Mouse (Mus musculus) embryonic facial prominence, embryonic 11.5 days (tissue): ENCODE measurements around the gene Smco3. TPM values are rescaled to one million over a fixed set of nuclear protein-coding genes. Genes with fewer than 3 reads are reported as not detected.
A peak's percentile ranks its signal among the peaks of the same experiment; 100 is the strongest.
"Not testable (repeated sequence)": the region's sequence is repeated elsewhere in the genome, so short reads cannot be mapped to it uniquely, and the experiment has no call there.

Source experiments
- ATAC-seq: fragments of 200-750 bp; cut with Nextera tagmentation; replicated peaks from 2 replicates; pipeline ENCODE4 v1.8.0; 2017; ENCODE audit warnings: low read depth; ENCODE audit not compliant: insufficient number of reproducible peaks, low FRiP score, low TSS enrichment
- DNase-seq: peaks from one replicate; pipeline ENCODE4 v3.0.0-alpha.2; 2015; ENCODE audit warnings: low spot score
- H3K27ac ChIP-seq: fragments of 300-500 bp; sonication (generic); replicated peaks from 2 replicates; pipeline ENCODE4 v1.5.1; 2014; ENCODE audit warnings: mild to moderate bottlenecking, low read depth, low read length, control low read depth
- H3K27me3 ChIP-seq: fragments of 300-500 bp; sonication (generic); 2 replicates; pipeline ENCODE4 v1.6.1; 2014; ENCODE audit warnings: mild to moderate bottlenecking, low read length, moderate library complexity, mixed read lengths; ENCODE audit not compliant: control insufficient read depth, insufficient read depth
- H3K36me3 ChIP-seq: fragments of 300-500 bp; sonication (generic); replicated peaks from 2 replicates; pipeline ENCODE4 v1.6.1; 2014; ENCODE audit warnings: low read depth, mild to moderate bottlenecking, low read length, moderate library complexity, mixed read lengths; ENCODE audit not compliant: control insufficient read depth, insufficient read depth
- H3K4me1 ChIP-seq: fragments of 300-500 bp; sonication (generic); 2 replicates; pipeline ENCODE4 v1.6.1; 2014; ENCODE audit warnings: low read length, mixed read lengths; ENCODE audit not compliant: control insufficient read depth, insufficient read depth
- H3K4me2 ChIP-seq: fragments of 300-500 bp; sonication (generic); 2 replicates; pipeline ENCODE4 v1.6.1; 2014; ENCODE audit warnings: low read depth, mild to moderate bottlenecking, control low read depth, low read length, moderate library complexity
- H3K4me3 ChIP-seq: fragments of 300-500 bp; sonication (generic); 2 replicates; pipeline ENCODE4 v1.5.1; 2014; ENCODE audit warnings: low read depth, low read length, control low read depth
- H3K9ac ChIP-seq: fragments of 300-500 bp; sonication (generic); replicated peaks from 2 replicates; pipeline ENCODE4 v1.6.1; 2014; ENCODE audit warnings: mild to moderate bottlenecking, control low read depth, low read length
- H3K9me3 ChIP-seq: fragments of 300-500 bp; sonication (generic); replicated peaks from 2 replicates; pipeline ENCODE4 v1.6.1; 2016; ENCODE audit warnings: mild to moderate bottlenecking, low read length, inconsistent platforms, mixed read lengths; ENCODE audit not compliant: control insufficient read depth
- WGBS: fragments of 180-500 bp; shearing (Covaris S2); extraction: QIAGEN DNeasy Blood & Tissue Kit; methylation state at CpG from one replicate; pipeline ENCODE4 v1.1.7; 2014; 5-methylcytosine and 5-hydroxymethylcytosine counted together
- polyA plus RNA-seq: library from polyadenylated mRNA; unstranded; fragments of >200 nt; fragmentation: Nextera tagmentation; extraction: Ambion mirVana; gene quantifications from 2 replicates; pipeline ENCODE4 v1.2.1, GENCODE M21; 2014

The Smco3 gene
- 0.74 and 1.2 TPM in 2 replicates for polyA plus RNA-seq

- no peak within 1 kb of the TSS for H3K27ac ChIP-seq
- DNase-seq (no peak), ATAC-seq (no peak)
- no peak within 1 kb of the TSS for H3K4me2 ChIP-seq
- no peaks in the 10 kb centered on the region for H3K27me3 ChIP-seq
- WGBS: 51% methylated on average over 4 of the region's 4 CpGs
- no peaks in the 10 kb centered on the region for H3K36me3 ChIP-seq
- no peaks in the 10 kb centered on the region for H3K9me3 ChIP-seq
- H3K9ac ChIP-seq: no peak within 1 kb of the TSS
- H3K4me3 ChIP-seq: no peak within 1 kb of the TSS
- no peaks in the 10 kb centered on the region for H3K4me1 ChIP-seq
Observed at GRCm38 (mm10) chr6:136835352-136835751, at the start of gene Smco3. Gene Smco3 (minus strand): TSS chr6:136835452.

GRCm38 (mm10) chr6:136884766-136885165 is 49.5 kb upstream of the Smco3 start:
- not testable (repeated sequence) for H3K36me3 ChIP-seq, H3K9me3 ChIP-seq, H3K27ac ChIP-seq, H3K27me3 ChIP-seq, DNase-seq, H3K4me3 ChIP-seq, H3K4me2 ChIP-seq, H3K4me1 ChIP-seq, ATAC-seq, H3K9ac ChIP-seq
- 44% methylated on average over 1 of the region's 1 CpGs for WGBS

GRCm38 (mm10) chr6:136883961-136884360 is 48.7 kb upstream of the Smco3 start:
- over 99% methylated on average over 6 of the region's 6 CpGs for whole genome bisulfite sequencing
- H3K4me2 ChIP-seq: no peak overlapping the region
- H3K36me3 ChIP-seq: no peaks in the 10 kb centered on the region
- no peak for ATAC-seq
- H3K27ac ChIP-seq: no peak overlapping the region
- no peak overlapping the region for H3K9ac ChIP-seq
- no peaks in the 10 kb centered on the region for H3K4me1 ChIP-seq
- no peaks in the 10 kb centered on the region for H3K27me3 ChIP-seq
- H3K9me3 ChIP-seq: no peaks in the 10 kb centered on the region
- H3K4me3 ChIP-seq: no peak overlapping the region
- no peak for DNase-seq

- no peaks in the 10 kb centered on the region for H3K36me3 ChIP-seq
- WGBS: 85% methylated on average over 3 of the region's 3 CpGs
- no peaks in the 10 kb centered on the region for H3K9me3 ChIP-seq
- ATAC-seq (no peak), DNase-seq (no peak)
- no peak overlapping the region for H3K4me3 ChIP-seq
- no peak overlapping the region for H3K27ac ChIP-seq
- H3K27me3 ChIP-seq: no peaks in the 10 kb centered on the region
- no peak overlapping the region for H3K4me2 ChIP-seq
- H3K4me1 ChIP-seq: no peaks in the 10 kb centered on the region
- H3K9ac ChIP-seq: no peak overlapping the region
Observed at GRCm38 (mm10) chr6:136883431-136883915, 48.2 kb upstream of the Smco3 start.

GRCm38 (mm10) chr6:136881678-136882077 is 46.4 kb upstream of the Smco3 start:
- Histone ChIP-seq H3K9ac (no peak overlapping the region), H3K27me3 (no peaks in the 10 kb centered on the region), H3K4me3 (no peak overlapping the region), H3K9me3 (no peaks in the 10 kb centered on the region), H3K4me1 (no peaks in the 10 kb centered on the region), H3K36me3 (no peaks in the 10 kb centered on the region), H3K4me2 (no peak overlapping the region), H3K27ac (no peak overlapping the region)
- ATAC-seq: no peak
- DNase-seq: peak; percentile 3
- 55% methylated on average over 8 of the region's 8 CpGs for WGBS

GRCm38 (mm10) chr6:136875670-136876069 is 40.4 kb upstream of the Smco3 start, which contains the start of gene Mgp:
Gene Mgp (minus strand): TSS chr6:136875823.
- Histone ChIP-seq H3K9me3 (no peaks in the 10 kb centered on the region), H3K36me3 (no peaks in the 10 kb centered on the region), H3K27ac (no peak within 1 kb of the TSS), H3K4me2 (peak within 1 kb of the TSS; percentile 19; the same call in 1 of the 2 replicates), H3K4me1 (no peaks in the 10 kb centered on the region), H3K27me3 (no peaks in the 10 kb centered on the region), H3K9ac (peak within 1 kb of the TSS; percentile 7), H3K4me3 (no peak within 1 kb of the TSS)
- ATAC-seq: no peak
- WGBS: 24% methylated on average over 9 of the region's 9 CpGs
- DNase-seq: peak; percentile 52

- no peak for DNase-seq
- H3K36me3 ChIP-seq: no peaks in the 10 kb centered on the region
- no peaks in the 10 kb centered on the region for H3K9me3 ChIP-seq
- no peaks in the 10 kb centered on the region for H3K4me1 ChIP-seq
- no peak overlapping the region for H3K27ac ChIP-seq
- no peak for ATAC-seq
- WGBS: 68% methylated on average over 8 of the region's 8 CpGs
- no peak overlapping the region for H3K4me3 ChIP-seq
- H3K4me2 ChIP-seq: no peak overlapping the region
- H3K27me3 ChIP-seq: no peaks in the 10 kb centered on the region
- H3K9ac ChIP-seq: no peak overlapping the region
Observed at GRCm38 (mm10) chr6:136874599-136874998, 39.3 kb upstream of the Smco3 start.

GRCm38 (mm10) chr6:136868921-136869320 is 33.7 kb upstream of the Smco3 start:
- H3K9me3 ChIP-seq: no peaks in the 10 kb centered on the region
- no peak overlapping the region for H3K27ac ChIP-seq
- no peak overlapping the region for H3K4me3 ChIP-seq
- WGBS: 79% methylated on average over 5 of the region's 5 CpGs
- H3K27me3 ChIP-seq: no peaks in the 10 kb centered on the region
- H3K4me2 ChIP-seq: no peak overlapping the region
- H3K4me1 ChIP-seq: no peaks in the 10 kb centered on the region
- no peak overlapping the region for H3K9ac ChIP-seq
- no peak for ATAC-seq
- no peaks in the 10 kb centered on the region for H3K36me3 ChIP-seq
- no peak for DNase-seq
